Mouse (Mus musculus): Measurements from ENCODE around the gene Usp29. TPM values are rescaled to one million over a fixed set of nuclear protein-coding genes. Genes with fewer than 3 reads are reported as not detected.

Gene Usp29
- total RNA-seq (2023), result not detected in 2 replicates

DNA sequence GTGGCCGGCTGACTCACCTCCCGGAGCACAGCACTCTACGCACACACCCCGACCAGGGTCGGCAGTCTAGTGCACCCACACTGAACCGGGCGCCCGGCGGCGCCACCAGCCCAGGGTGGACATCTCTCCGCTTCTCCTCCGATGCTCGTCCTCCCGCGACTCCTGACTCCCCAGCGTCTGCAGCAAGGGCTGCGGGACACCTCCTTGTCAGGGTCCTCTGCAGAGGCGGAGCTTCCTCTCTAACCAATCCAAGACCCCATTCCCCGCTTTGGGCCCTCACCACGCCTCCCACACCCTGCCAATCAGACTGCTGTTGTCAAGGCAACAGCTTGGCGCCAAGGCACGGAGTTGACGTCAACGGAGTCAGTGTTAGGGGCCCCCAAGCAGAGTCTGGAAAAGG is at the start of gene Usp29, which contains the start of gene Peg3:
TSS of gene Usp29 (plus strand) at position 338 of the 400 bp plus-strand sequence.
TSS of gene Peg3 (minus strand) at position 191 of the 400 bp plus-strand sequence.

DNA sequence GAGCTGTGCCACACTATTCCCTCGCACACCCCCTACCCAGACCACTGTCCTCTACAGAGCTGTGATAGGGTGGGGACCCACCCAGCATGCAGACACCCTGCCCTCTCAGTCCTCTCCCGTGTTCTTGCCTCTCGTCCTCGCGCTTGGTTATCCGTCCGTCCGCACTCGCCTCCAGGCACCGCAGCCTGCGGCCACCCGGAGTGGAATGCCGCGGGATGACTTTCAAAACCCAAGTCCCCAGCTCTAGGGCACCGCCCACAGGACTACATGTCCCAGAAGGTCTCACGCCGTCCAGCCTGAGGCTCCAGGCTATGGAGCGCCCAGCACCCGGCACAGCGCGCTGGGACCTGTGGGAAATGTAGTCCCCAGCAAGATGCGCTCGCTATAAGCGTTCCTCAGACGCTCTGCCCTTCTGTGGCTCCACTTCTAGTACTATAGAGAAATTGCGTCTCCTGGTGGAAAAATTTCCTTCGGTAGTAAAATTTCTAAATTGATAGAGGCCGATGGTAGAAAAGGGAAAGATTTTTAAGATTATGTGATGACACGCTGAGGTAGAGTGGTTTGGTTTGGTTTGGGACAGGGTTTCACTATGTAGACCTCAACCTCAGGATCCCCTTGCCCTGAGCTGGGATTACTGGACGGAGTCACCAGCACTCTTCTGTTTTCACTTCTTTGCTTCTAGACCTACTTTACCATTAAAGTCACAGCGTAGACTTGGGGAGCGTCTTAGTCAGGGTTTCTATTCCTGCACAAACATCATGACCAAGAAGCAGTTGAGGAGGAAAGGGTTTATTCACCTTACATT is 33.9 kb upstream of the Usp29 start, which contains the start of gene Zim1:
TSS of gene Zim1 (minus strand) at position 210 of the 805 bp plus-strand sequence.

DNA sequence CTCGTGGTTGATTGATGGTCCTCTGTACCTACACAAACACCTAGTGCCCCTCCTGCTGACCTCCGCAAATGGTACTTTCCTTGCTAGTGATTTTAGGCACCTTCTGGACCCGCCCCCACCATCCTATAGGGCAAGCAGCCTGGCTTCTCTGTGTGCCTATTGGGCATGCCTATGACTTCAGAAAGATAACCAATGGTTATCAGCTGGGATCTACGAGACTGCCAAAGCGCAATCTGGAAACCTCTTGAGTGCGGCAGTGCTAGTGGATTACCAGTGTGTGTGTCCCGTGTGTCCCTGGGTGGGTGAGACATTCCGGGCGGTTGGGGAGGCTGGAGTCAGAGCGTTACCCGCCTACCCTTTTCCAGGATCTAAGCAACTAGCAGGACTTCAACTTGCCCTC is 264.9 kb downstream of the Usp29 start, which contains the start of gene Aurkc:
TSS of gene Aurkc (plus strand) at position 50 of the 400 bp plus-strand sequence.

Other genes starting within 250 kb of the Usp29 start
- gene Olfr5, start 243.6 kb upstream of the Usp29 start, total RNA-seq (2023), result not detected in 2 replicates
- not detected in 2 replicates for gene Olfr1347, start 230.8 kb upstream of the Usp29 start, total RNA-seq (2023)
- gene Olfr1348, start 221.8 kb upstream of the Usp29 start, total RNA-seq (2023), result not detected in 2 replicates
- gene Olfr1349, start 207.6 kb upstream of the Usp29 start, total RNA-seq (2023), result not detected in 2 replicates
- gene Olfr1350, start 165.7 kb upstream of the Usp29 start, total RNA-seq (2023), result not detected in 2 replicates
- gene Zim1, start 34.1 kb upstream of the Usp29 start, total RNA-seq (2023), result not detected in 2 replicates
- gene Peg3, start 147 bp upstream of the Usp29 start, total RNA-seq (2023), result not detected in 2 replicates